Mouse (Mus musculus) stomach, postnatal 0 days (tissue): ENCODE results near the gene Klf3. TPM values are rescaled to one million over a fixed set of nuclear protein-coding genes. Genes with fewer than 3 reads are reported as not detected.
"Not testable (repeated sequence)": the region's sequence is repeated elsewhere in the genome, so short reads cannot be mapped to it uniquely, and the experiment has no call there.

Experiments
- ATAC-seq: fragments of 200-750 bp; cut with Nextera tagmentation; 2 replicates; pipeline ENCODE4 v1.8.0; 2017; ENCODE audit not compliant: low FRiP score, low TSS enrichment
- DNase-seq: peaks from one replicate; pipeline ENCODE4 v3.0.0-alpha.2; 2016; ENCODE audit warnings: low spot score
- H3K27ac ChIP-seq: fragments of 300-500 bp; sonication (generic); replicated peaks from 2 replicates; pipeline ENCODE4 v1.5.1; 2014; ENCODE audit warnings: mild to moderate bottlenecking, control low read depth
- H3K27me3 ChIP-seq: fragments of 300-500 bp; sonication (generic); 2 replicates; pipeline ENCODE4 v1.6.1; 2014; ENCODE audit warnings: low read length; ENCODE audit not compliant: control insufficient read depth, insufficient read depth
- H3K36me3 ChIP-seq: fragments of 300-500 bp; sonication (generic); 2 replicates; pipeline ENCODE4 v1.6.1; 2014; ENCODE audit warnings: low read length, mixed read lengths; ENCODE audit not compliant: control insufficient read depth, insufficient read depth
- H3K4me1 ChIP-seq: fragments of 300-500 bp; sonication (generic); replicated peaks from 2 replicates; pipeline ENCODE4 v1.6.1; 2014; ENCODE audit warnings: antibody characterized with exemption; ENCODE audit not compliant: control insufficient read depth, insufficient read depth
- H3K4me2 ChIP-seq: fragments of 300-500 bp; sonication (generic); replicated peaks from 2 replicates; pipeline ENCODE4 v1.6.1; 2014; ENCODE audit warnings: low read depth, mild to moderate bottlenecking, control low read depth, moderate library complexity
- H3K4me3 ChIP-seq: fragments of 300-500 bp; sonication (generic); 2 replicates; pipeline ENCODE4 v1.5.1; 2014; ENCODE audit warnings: low read depth, low read length, control low read depth
- H3K9ac ChIP-seq: fragments of 300-500 bp; sonication (generic); 2 replicates; pipeline ENCODE4 v1.6.1; 2014; ENCODE audit warnings: mild to moderate bottlenecking, low read length, control low read depth, mixed read lengths
- H3K9me3 ChIP-seq: fragments of 300-500 bp; sonication (generic); 2 replicates; pipeline ENCODE4 v1.6.1; 2016; ENCODE audit warnings: low read length; ENCODE audit not compliant: control insufficient read depth
- CTCF ChIP-seq: IDR thresholded peaks from 2 replicates; pipeline ENCODE4 v1.5.1; 2016; ENCODE audit warnings: antibody characterized with exemption, low read depth, mild to moderate bottlenecking, moderate library complexity
- EP300 ChIP-seq: optimal IDR thresholded peaks from 2 replicates; pipeline ENCODE3; 2016; ENCODE audit warnings: antibody characterized with exemption
- WGBS: fragments of 180-500 bp; shearing (Covaris S2); extraction: QIAGEN DNeasy Blood & Tissue Kit; methylation state at CpG from one replicate; pipeline ENCODE4 v1.1.7; 2014; 5-methylcytosine and 5-hydroxymethylcytosine counted together
- polyA plus RNA-seq: library from polyadenylated mRNA; unstranded; fragments of >200 nt; fragmentation: Nextera tagmentation; extraction: Ambion mirVana; gene quantifications from 2 replicates; pipeline ENCODE4 v1.2.1, GENCODE M21; 2015

The Klf3 gene
- polyA plus RNA-seq, 1 experiment from 2014 or later, result 101 TPM

GRCm38 (mm10) chr5:64877235-64878026, 74.2 kb downstream of the Klf3 start:
- H3K9ac ChIP-seq, result no peak overlapping the region
- H3K4me3 ChIP-seq, result no peak overlapping the region
- no peaks in the 10 kb centered on the region for H3K27me3 ChIP-seq
- ATAC-seq (no peak), DNase-seq (no peak)
- H3K27ac ChIP-seq, result peak overlapping the region; percentile 14; the same call in 1 of the 2 replicates
- WGBS, result 43% methylated on average over 15 of the region's 15 CpGs
- H3K4me2 ChIP-seq, result no peak overlapping the region
- H3K36me3 ChIP-seq, result no peaks in the 10 kb centered on the region
- no peaks in the 10 kb centered on the region for H3K9me3 ChIP-seq
- no peaks in the 10 kb centered on the region for H3K4me1 ChIP-seq
- TF ChIP-seq EP300 (no peak), CTCF (peak; percentile 35)

DNA sequence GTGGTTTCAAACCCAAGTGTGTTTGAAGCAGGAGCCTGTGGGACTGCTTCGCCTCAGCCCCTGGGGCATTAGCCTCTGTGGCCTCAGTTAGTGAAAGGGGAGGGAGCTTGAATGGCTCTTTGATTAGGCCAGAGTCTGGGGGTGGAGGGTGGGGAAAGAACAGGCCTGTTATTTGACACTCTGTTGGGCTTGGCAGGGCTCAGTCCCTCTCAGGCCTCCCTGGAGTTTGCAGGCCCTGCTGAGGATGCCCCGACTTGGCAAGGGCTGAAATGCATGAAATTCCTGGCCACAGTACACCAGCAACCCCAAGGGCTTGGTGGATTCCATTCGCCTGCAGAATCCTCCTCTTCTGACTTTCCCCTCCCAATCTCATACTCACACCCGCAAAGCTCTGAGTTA, 74.8 kb downstream of the Klf3 start:
- Histone ChIP-seq H3K9me3 (no peaks in the 10 kb centered on the region), H3K4me3 (no peak overlapping the region), H3K27me3 (no peaks in the 10 kb centered on the region), H3K9ac (no peak overlapping the region), H3K27ac (0 out of 2 replicates have a peak overlapping the region, but pooled peaks have one; percentile 13), H3K4me2 (no peak overlapping the region), H3K36me3 (no peaks in the 10 kb centered on the region), H3K4me1 (no peaks in the 10 kb centered on the region)
- no peak for TF ChIP-seq EP300
- TF ChIP-seq CTCF, result no peak
- WGBS, result 27% methylated on average over 4 of the region's 4 CpGs
- DNase-seq (peak; percentile 48), ATAC-seq (peak; percentile 68; the same call in 1 of the 2 replicates)

DNA sequence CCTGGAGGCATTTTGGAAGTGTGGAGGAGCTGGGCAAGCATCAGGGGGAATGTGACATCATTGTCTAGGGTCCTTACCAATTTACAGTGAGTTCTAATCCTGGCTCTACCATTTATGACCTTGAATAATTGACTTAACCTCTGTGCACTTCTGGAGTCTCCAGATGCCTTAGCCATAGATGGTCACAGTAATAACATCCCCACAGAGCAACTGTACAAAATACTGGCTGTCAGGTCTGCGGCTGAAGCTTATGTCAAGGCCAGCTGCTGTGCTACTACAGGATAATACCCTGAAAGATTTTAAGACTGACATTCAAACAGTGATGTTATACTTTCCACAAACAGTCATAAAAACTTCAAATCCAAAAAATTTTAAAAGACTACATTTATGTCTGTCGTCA, 75.3 kb downstream of the Klf3 start:
- Histone ChIP-seq H3K4me2 (no peak overlapping the region), H3K4me1 (no peaks in the 10 kb centered on the region), H3K36me3 (no peaks in the 10 kb centered on the region), H3K4me3 (no peak overlapping the region), H3K9me3 (no peaks in the 10 kb centered on the region), H3K9ac (no peak overlapping the region), H3K27me3 (no peaks in the 10 kb centered on the region), H3K27ac (no peak overlapping the region)
- no peak for ATAC-seq
- TF ChIP-seq EP300 (no peak), CTCF (no peak)
- WGBS, result 46% methylated on average over 2 of the region's 2 CpGs
- no peak for DNase-seq

DNA sequence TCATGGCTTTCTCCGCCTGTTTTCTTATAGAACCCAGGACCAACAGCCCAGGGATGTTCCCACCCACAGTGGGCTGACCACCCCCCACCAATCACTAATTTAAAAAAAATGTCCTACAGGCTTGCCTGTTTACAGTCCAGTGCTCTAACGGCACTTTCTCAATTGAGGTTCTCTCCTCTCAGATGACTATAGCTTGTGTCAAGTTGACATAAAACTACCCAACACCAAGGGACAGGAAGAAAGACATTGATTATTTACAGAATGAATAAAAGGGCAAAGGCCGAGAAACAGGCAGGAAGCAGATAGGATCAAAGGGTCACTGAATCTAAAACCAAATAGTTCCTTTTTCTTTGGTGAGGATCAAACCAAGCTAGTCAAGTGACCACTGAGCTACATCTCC, 76.1 kb downstream of the Klf3 start:
- ATAC-seq (no peak), DNase-seq (no peak)
- no peak overlapping the region for H3K27ac ChIP-seq
- H3K36me3 ChIP-seq, result no peaks in the 10 kb centered on the region
- 56% methylated on average over 3 of the region's 3 CpGs for WGBS
- no peak overlapping the region for H3K4me2 ChIP-seq
- H3K27me3 ChIP-seq, result no peaks in the 10 kb centered on the region
- no peak overlapping the region for H3K9ac ChIP-seq
- TF ChIP-seq CTCF (no peak), EP300 (no peak)
- no peak overlapping the region for H3K4me3 ChIP-seq
- no peaks in the 10 kb centered on the region for H3K4me1 ChIP-seq
- H3K9me3 ChIP-seq, result no peaks in the 10 kb centered on the region

DNA sequence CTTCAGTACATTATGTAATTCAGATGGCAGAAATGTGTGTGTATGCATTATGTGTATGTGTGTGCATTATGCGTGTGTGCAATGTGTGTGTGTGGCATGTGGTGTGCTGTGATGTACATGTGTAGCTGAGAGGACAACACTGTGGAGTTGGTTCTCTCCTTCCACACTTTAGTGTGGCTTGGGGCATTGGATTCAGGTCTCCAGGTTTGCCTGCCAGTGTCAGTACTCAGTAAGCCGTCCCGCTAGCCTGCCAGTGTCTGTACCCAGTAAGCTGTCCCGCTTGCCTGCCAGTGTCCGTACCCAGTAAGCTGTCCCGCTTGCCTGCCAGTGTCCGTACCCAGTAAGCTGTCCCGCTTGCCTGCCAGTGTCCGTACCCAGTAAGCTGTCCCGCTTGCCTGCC, 78.4 kb downstream of the Klf3 start:
- ATAC-seq, H3K9ac ChIP-seq, DNase-seq, H3K9me3 ChIP-seq, H3K27ac ChIP-seq, H3K4me1 ChIP-seq, H3K4me3 ChIP-seq, H3K4me2 ChIP-seq, H3K36me3 ChIP-seq, H3K27me3 ChIP-seq: not testable (repeated sequence)
- 95% methylated on average over 7 of the region's 10 CpGs for WGBS

- not testable (repeated sequence) for H3K4me2 ChIP-seq, H3K27ac ChIP-seq, H3K9ac ChIP-seq, DNase-seq, ATAC-seq, H3K4me1 ChIP-seq, H3K9me3 ChIP-seq, H3K27me3 ChIP-seq, H3K4me3 ChIP-seq, H3K36me3 ChIP-seq
- 79% methylated on average over 7 of the region's 11 CpGs for WGBS
Measured at GRCm38 (mm10) chr5:64881976-64882375, 78.8 kb downstream of the Klf3 start.

Other genes with a start within 250 kb of the Klf3 start
- 0.97 and 1.3 TPM in 2 replicates for gene Tlr1, start 130.2 kb downstream of the Klf3 start, polyA plus RNA-seq
- gene Tlr6, start 156.7 kb downstream of the Klf3 start, polyA plus RNA-seq, result 0.34 and 0.57 TPM in 2 replicates
- 28.1 and 31.0 TPM in 2 replicates for gene Fam114a1, start 166.7 kb downstream of the Klf3 start, polyA plus RNA-seq